Comparison of ENCODE assay signal across 8 mouse cellular contexts in genomic region chr2:155240915-155241314, GRCm38 (mm10). TPM values are rescaled to one million over a fixed set of nuclear protein-coding genes. Genes with fewer than 3 reads are reported as not detected.
DNase-seq lines count a peak whose midpoint lies in the region; ATAC-seq and TF ChIP-seq lines count a peak whose summit lies in the region.

No protein-coding gene starts in this region.

- H3K36me3 ChIP-seq in kidney, adult 2 months (ENCODE audit: control insufficient read depth, insufficient read depth, low read length): no peaks in the 10 kb centered on the region
- H3K36me3 ChIP-seq in kidney, embryonic 14.5 days (ENCODE audit: control insufficient read depth, insufficient read depth, low read length): peaks cover 34% of the 10 kb centered on the region
- H3K36me3 ChIP-seq in hindbrain, embryonic 10.5 days: peaks cover 56% of the 10 kb centered on the region
- peaks cover 29% of the 10 kb centered on the region for H3K36me3 ChIP-seq in midbrain, embryonic 15.5 days (replicated peaks)

- no peak overlapping the region for H3K9ac ChIP-seq in kidney, embryonic 14.5 days (ENCODE audit: low read depth, low read length)
- H3K9ac ChIP-seq in midbrain, embryonic 15.5 days: no peak overlapping the region

- TF ChIP-seq POLR2A in kidney, adult 2 months (IDR thresholded peaks at IDR 0.05; ENCODE audit: low read depth, low read length): no peak

- 40% methylated on average over 4 of the region's 4 CpGs for WGBS in kidney, adult 2 months
- 71% methylated on average over 4 of the region's 4 CpGs for WGBS in kidney, embryonic 14.5 days
- 77% methylated on average over 4 of the region's 4 CpGs for WGBS in hindbrain, embryonic 10.5 days
- 83% methylated on average over 4 of the region's 4 CpGs for WGBS in midbrain, embryonic 15.5 days

- no peak overlapping the region for H3K4me3 ChIP-seq in kidney, adult 2 months (ENCODE audit: insufficient read depth, low read depth, low read length)
- no peak overlapping the region for H3K4me3 ChIP-seq in kidney, embryonic 14.5 days (ENCODE audit: low read length)
- H3K4me3 ChIP-seq in hindbrain, embryonic 10.5 days: no peak overlapping the region
- H3K4me3 ChIP-seq in midbrain, embryonic 15.5 days: no peak overlapping the region

- no peak for ATAC-seq in kidney, embryonic 14.5 days (ENCODE audit: low FRiP score, low TSS enrichment)
- ATAC-seq in midbrain, embryonic 15.5 days (replicated peaks): no peak

- DNase-seq in kidney, adult 2 months: peak; percentile 45
- DNase-seq in MEL-GATA-1-ER (ENCODE audit: extremely low read depth, low read depth): peak; percentile 15
- DNase-seq in fibroblast of lung, adult 2 months (ENCODE audit: low read depth): peak; percentile 28
- DNase-seq in naive thymus-derived CD4-positive, alpha-beta T cell, adult 2 months (ENCODE audit: low read depth): peak; percentile 43
- DNase-seq in hindbrain, embryonic 10.5 days (ENCODE audit: low spot score): no peak
- DNase-seq in gastrocnemius, postnatal 4 days (ENCODE audit: low spot score in 2 of 2): no peak

- peak; percentile 67 for TF ChIP-seq CTCF in kidney, adult 2 months (conservative IDR thresholded peaks at IDR 0.05; ENCODE audit: insufficient read depth, insufficient read length, low read depth, low read length)

- H3K27me3 ChIP-seq in kidney, adult 2 months (replicated peaks; ENCODE audit: control insufficient read depth, insufficient read depth, low read length): no peaks in the 10 kb centered on the region
- no peaks in the 10 kb centered on the region for H3K27me3 ChIP-seq in kidney, embryonic 14.5 days (ENCODE audit: control insufficient read depth, insufficient read depth, low read length)
- H3K27me3 ChIP-seq in hindbrain, embryonic 10.5 days (ENCODE audit: insufficient read depth, poor library complexity, severe bottlenecking): no peaks in the 10 kb centered on the region
- no peaks in the 10 kb centered on the region for H3K27me3 ChIP-seq in midbrain, embryonic 15.5 days (replicated peaks)

- no peaks in the 10 kb centered on the region for H3K9me3 ChIP-seq in kidney, embryonic 14.5 days (ENCODE audit: control insufficient read depth, low read length)
- no peaks in the 10 kb centered on the region for H3K9me3 ChIP-seq in hindbrain, embryonic 10.5 days
- no peaks in the 10 kb centered on the region for H3K9me3 ChIP-seq in midbrain, embryonic 15.5 days

- H3K4me1 ChIP-seq in kidney, adult 2 months (ENCODE audit: control insufficient read depth, insufficient read depth, low read length): peaks cover 14% of the 10 kb centered on the region
- H3K4me1 ChIP-seq in kidney, embryonic 14.5 days (ENCODE audit: control insufficient read depth, insufficient read depth, low read length): peaks cover 7% of the 10 kb centered on the region; the same call in 1 of the 2 replicates
- peaks cover 13% of the 10 kb centered on the region for H3K4me1 ChIP-seq in hindbrain, embryonic 10.5 days (replicated peaks)
- peaks cover 25% of the 10 kb centered on the region for H3K4me1 ChIP-seq in midbrain, embryonic 15.5 days

- H3K4me2 ChIP-seq in kidney, embryonic 14.5 days (replicated peaks; ENCODE audit: low read depth, low read length): no peak overlapping the region
- H3K4me2 ChIP-seq in midbrain, embryonic 15.5 days: no peak overlapping the region

- no peak overlapping the region for H3K27ac ChIP-seq in kidney, adult 2 months (ENCODE audit: insufficient read depth, low read depth, low read length)
- no peak overlapping the region for H3K27ac ChIP-seq in kidney, embryonic 14.5 days (ENCODE audit: low read depth, low read length)
- H3K27ac ChIP-seq in hindbrain, embryonic 10.5 days: no peak overlapping the region
- H3K27ac ChIP-seq in midbrain, embryonic 15.5 days: no peak overlapping the region

RNA-seq across cellular contexts. Expression of gene Dynlrb1, which starts 4.6 kb away (rescaled TPM):
- polyA plus RNA-seq in kidney, adult 2 months (2012; rRNA removed): 327 and 373 TPM in 2 replicates
- polyA plus RNA-seq in kidney, embryonic 14.5 days (2014; fragmentation: Nextera tagmentation; extraction: Ambion mirVana): 431 and 544 TPM in 2 replicates
- polyA plus RNA-seq in hindbrain, embryonic 10.5 days (2016; fragmentation: Nextera tagmentation; extraction: Ambion mirVana): 425 and 519 TPM in 2 replicates
- polyA plus RNA-seq in midbrain, embryonic 15.5 days (2015; fragmentation: Nextera tagmentation; extraction: Ambion mirVana): 700 and 732 TPM in 2 replicates
- total RNA-seq in gastrocnemius, postnatal 4 days (2021): 100 to 1,000 TPM; 153 to 163 TPM

RNA-seq across cellular contexts. Expression of gene Map1lc3a, which starts 35.2 kb away (rescaled TPM):
- polyA plus RNA-seq in kidney, adult 2 months (2012; rRNA removed): 212 and 233 TPM in 2 replicates
- 135 and 136 TPM in 2 replicates for polyA plus RNA-seq in kidney, embryonic 14.5 days (2014; fragmentation: Nextera tagmentation; extraction: Ambion mirVana)
- polyA plus RNA-seq in hindbrain, embryonic 10.5 days (2016; fragmentation: Nextera tagmentation; extraction: Ambion mirVana): 123 and 212 TPM in 2 replicates
- 581 and 595 TPM in 2 replicates for polyA plus RNA-seq in midbrain, embryonic 15.5 days (2015; fragmentation: Nextera tagmentation; extraction: Ambion mirVana)
- 100 to 1,000 TPM; 204 to 225 TPM for total RNA-seq in gastrocnemius, postnatal 4 days (2021)

Comparison
In these comparisons a context has a peak if more than half of its experiments do, and no peak if none do; other contexts are left out.
1. DNase-seq: peak in kidney, adult 2 months (single experiment), MEL-GATA-1-ER (single experiment), fibroblast of lung, adult 2 months (single experiment) and naive thymus-derived CD4-positive, alpha-beta T cell, adult 2 months (single experiment); none in hindbrain, embryonic 10.5 days (single experiment) and gastrocnemius, postnatal 4 days (0 of 2).